Mouse (Mus musculus) heart, embryonic 14.5 days (tissue): ENCODE results near the gene Sh3d19. TPM values are rescaled to one million over a fixed set of nuclear protein-coding genes. Genes with fewer than 3 reads are reported as not detected.

ENCODE experiments used
- ATAC-seq: fragments of 200-750 bp; cut with Nextera tagmentation; 2 replicates; pipeline ENCODE4 v1.8.0; 2017; ENCODE audit warnings: low read depth, moderate TSS enrichment; ENCODE audit not compliant: insufficient number of reproducible peaks, insufficient read depth, low FRiP score
- H3K27ac ChIP-seq, 2 experiments: fragments of 200-500 bp in 1 of 2; fragments of 300-500 bp in 1 of 2; sonication (generic) in 1 of 2; replicated peaks in 1 of 2; 2 replicates each; pipeline ENCODE4 v1.5.1; 2012 to 2014; ENCODE audit warnings: low read depth in 2 of 2, low read length in 2 of 2, control low read depth in 1 of 2, mild to moderate bottlenecking in 1 of 2, mixed read lengths in 1 of 2; ENCODE audit not compliant: control insufficient read depth in 1 of 2, insufficient read depth in 1 of 2
- H3K27me3 ChIP-seq: fragments of 300-500 bp; sonication (generic); 2 replicates; pipeline ENCODE4 v1.6.1; 2014; ENCODE audit warnings: mild to moderate bottlenecking, low read length, control low read depth; ENCODE audit not compliant: control insufficient read depth, insufficient read depth
- H3K36me3 ChIP-seq: fragments of 300-500 bp; sonication (generic); 2 replicates; pipeline ENCODE4 v1.6.1; 2014; ENCODE audit warnings: mild to moderate bottlenecking, control low read depth, low read length, mixed read lengths; ENCODE audit not compliant: control insufficient read depth, insufficient read depth
- H3K4me1 ChIP-seq, 2 experiments: fragments of 200-500 bp in 1 of 2; fragments of 300-500 bp in 1 of 2; sonication (generic) in 1 of 2; 2 replicates each; pipeline ENCODE4 v1.6.1; 2012 to 2014; ENCODE audit warnings: low read length in 2 of 2, control low read depth in 1 of 2, mixed read lengths in 1 of 2; ENCODE audit not compliant: control insufficient read depth in 2 of 2, insufficient read depth in 2 of 2
- H3K4me2 ChIP-seq: fragments of 300-500 bp; sonication (generic); 2 replicates; pipeline ENCODE4 v1.6.1; 2014; ENCODE audit warnings: mild to moderate bottlenecking, low read length
- H3K4me3 ChIP-seq, 2 experiments: fragments of 200-500 bp in 1 of 2; fragments of 300-500 bp in 1 of 2; sonication (generic) in 1 of 2; 2 replicates each; pipeline ENCODE4 v1.5.1; 2012 to 2014; ENCODE audit warnings: low read length in 2 of 2, mild to moderate bottlenecking in 2 of 2, control low read depth in 1 of 2, low read depth in 1 of 2, moderate library complexity in 1 of 2; ENCODE audit not compliant: control insufficient read depth in 1 of 2, insufficient read depth in 1 of 2
- H3K9ac ChIP-seq: fragments of 300-500 bp; sonication (generic); 2 replicates; pipeline ENCODE4 v1.6.1; 2014; ENCODE audit warnings: mild to moderate bottlenecking, low read length
- H3K9me3 ChIP-seq: fragments of 300-500 bp; sonication (generic); 2 replicates; pipeline ENCODE4 v1.6.1; 2016; ENCODE audit warnings: low read length, control low read depth; ENCODE audit not compliant: control insufficient read depth
- WGBS: fragments of 180-500 bp; shearing (Covaris S2); extraction: QIAGEN DNeasy Blood & Tissue Kit; methylation state at CpG from one replicate; pipeline ENCODE4 v1.1.7; 2014; 5-methylcytosine and 5-hydroxymethylcytosine counted together
- polyA plus RNA-seq: library from polyadenylated mRNA; unstranded; fragments of >200 nt; fragmentation: Nextera tagmentation; extraction: Ambion mirVana; gene quantifications from 2 replicates; pipeline ENCODE4 v1.2.1, GENCODE M21; 2014

Gene Sh3d19
- polyA plus RNA-seq, 1 experiment from 2014 or later = 17.6 TPM

DNA sequence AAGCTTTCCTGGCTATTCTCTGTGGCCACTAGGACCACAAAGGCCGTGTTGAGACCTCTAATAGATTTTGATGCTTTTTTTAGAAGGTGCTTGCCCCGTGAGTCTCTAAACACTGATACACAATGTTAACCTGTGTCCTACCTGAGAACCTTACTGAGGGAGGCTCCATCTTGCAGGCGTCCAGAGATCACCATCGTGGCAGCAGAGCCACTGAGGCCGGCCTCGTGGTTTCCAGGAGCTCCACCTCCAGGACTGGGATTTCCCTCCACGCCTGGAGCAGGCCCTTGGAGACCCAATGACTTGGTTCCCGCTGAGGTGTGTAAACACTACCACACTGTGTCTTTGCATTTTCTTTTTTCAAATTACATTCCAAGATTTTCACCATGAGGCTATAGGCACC is 112.1 kb downstream of the Sh3d19 start:
- H3K36me3 ChIP-seq = peaks cover 13% of the 10 kb centered on the region; the same call in 1 of the 2 replicates
- ATAC-seq = no peak
- H3K9ac ChIP-seq = no peak overlapping the region
- H3K4me1 ChIP-seq = no peaks in the 10 kb centered on the region
- no peaks in the 10 kb centered on the region for H3K9me3 ChIP-seq
- no peaks in the 10 kb centered on the region for H3K27me3 ChIP-seq
- no peak overlapping the region for H3K4me2 ChIP-seq
- WGBS = 84% methylated on average over 8 of the region's 8 CpGs
- H3K4me3 ChIP-seq = no peak overlapping the region
- no peak overlapping the region for H3K27ac ChIP-seq

DNA sequence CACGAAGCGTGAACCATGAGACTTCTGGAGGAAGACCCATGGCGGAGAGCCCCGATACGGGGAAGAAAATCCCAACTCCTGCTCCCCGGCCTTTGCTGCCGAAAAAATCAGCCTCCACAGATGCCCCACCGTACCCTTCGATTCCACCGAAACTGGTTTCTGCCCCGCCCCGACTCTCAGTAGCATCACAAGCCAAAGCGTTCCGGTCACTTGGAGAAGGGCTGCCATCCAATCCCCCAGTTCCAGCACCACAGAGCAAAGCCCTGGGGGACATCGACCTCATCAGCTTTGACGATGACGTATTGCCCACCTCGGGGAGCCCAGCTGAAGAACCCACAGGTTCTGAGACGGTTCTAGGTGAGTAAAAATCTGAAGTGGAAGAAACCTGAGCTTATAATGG is 114.1 kb downstream of the Sh3d19 start:
- Histone ChIP-seq H3K36me3 (peaks cover 13% of the 10 kb centered on the region; the same call in 1 of the 2 replicates), H3K9me3 (no peaks in the 10 kb centered on the region), H3K9ac (no peak overlapping the region), H3K4me1 (no peaks in the 10 kb centered on the region), H3K4me2 (no peak overlapping the region), H3K27ac (no peak overlapping the region), H3K4me3 (no peak overlapping the region), H3K27me3 (no peaks in the 10 kb centered on the region)
- WGBS = 91% methylated on average over 19 of the region's 19 CpGs
- no peak for ATAC-seq

DNA sequence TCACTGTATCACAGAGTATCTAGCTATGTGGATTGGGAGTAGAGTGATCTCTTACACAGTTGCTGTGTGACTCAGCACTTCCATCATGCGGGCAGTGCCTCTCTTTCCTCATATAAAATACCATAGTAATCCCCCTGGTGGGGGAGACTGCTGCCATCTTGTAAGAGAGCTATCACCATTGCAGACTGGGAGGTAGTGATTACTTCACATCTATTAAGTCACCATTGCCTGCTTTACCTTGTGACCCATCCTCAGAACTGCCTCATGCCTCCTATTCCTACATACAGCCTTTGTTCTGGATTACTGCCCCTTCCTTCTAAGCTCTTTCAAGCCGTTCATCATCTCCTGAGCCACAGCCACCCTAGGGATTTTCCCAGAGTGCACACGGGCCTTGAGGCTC is 117.0 kb downstream of the Sh3d19 start:
- H3K27ac ChIP-seq = no peak overlapping the region
- no peak for ATAC-seq
- H3K4me3 ChIP-seq = no peak overlapping the region
- 83% methylated on average over 3 of the region's 3 CpGs for WGBS
- no peak overlapping the region for H3K9ac ChIP-seq
- no peaks in the 10 kb centered on the region for H3K9me3 ChIP-seq
- no peak overlapping the region for H3K4me2 ChIP-seq
- no peaks in the 10 kb centered on the region for H3K4me1 ChIP-seq
- H3K27me3 ChIP-seq = no peaks in the 10 kb centered on the region
- H3K36me3 ChIP-seq = peaks cover 13% of the 10 kb centered on the region; the same call in 1 of the 2 replicates

DNA sequence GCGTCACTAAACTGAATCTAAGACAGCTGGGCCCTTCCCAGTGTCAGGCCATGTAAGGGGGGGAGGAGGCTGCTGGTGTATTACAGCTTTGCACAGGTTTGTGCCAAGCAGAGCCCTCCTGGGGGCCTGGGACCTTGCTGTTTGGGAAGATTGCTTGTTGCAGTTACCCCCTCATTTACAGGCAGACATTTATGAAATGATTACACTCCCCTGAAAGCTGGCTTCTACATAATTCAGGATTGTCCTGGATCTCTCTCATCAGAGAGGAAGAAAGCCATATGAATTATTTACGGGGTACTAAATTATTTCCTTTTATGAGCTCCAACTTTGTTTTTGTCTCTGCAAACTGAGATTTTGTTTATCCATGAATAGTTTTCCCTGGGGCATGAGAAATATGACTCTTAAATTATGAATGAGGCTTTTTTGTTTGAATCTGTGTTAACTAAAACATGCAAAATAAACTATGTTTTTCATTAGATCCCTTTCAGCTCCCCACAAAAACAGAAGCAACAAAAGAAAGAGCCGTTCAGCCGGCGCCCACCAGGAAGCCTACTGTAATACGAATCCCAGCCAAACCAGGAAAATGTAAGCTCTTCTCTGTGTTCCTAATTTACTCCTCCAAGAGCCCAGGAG is 122.4 kb downstream of the Sh3d19 start:
- Histone ChIP-seq H3K4me3 (no peak overlapping the region), H3K4me1 (no peaks in the 10 kb centered on the region), H3K27me3 (no peaks in the 10 kb centered on the region), H3K36me3 (0 out of 2 replicates have a peak, but pooled peaks cover 12% of the 10 kb centered on the region), H3K9ac (no peak overlapping the region), H3K27ac (no peak overlapping the region), H3K9me3 (no peaks in the 10 kb centered on the region), H3K4me2 (no peak overlapping the region)
- 80% methylated on average over 6 of the region's 6 CpGs for WGBS
- no peak for ATAC-seq

DNA sequence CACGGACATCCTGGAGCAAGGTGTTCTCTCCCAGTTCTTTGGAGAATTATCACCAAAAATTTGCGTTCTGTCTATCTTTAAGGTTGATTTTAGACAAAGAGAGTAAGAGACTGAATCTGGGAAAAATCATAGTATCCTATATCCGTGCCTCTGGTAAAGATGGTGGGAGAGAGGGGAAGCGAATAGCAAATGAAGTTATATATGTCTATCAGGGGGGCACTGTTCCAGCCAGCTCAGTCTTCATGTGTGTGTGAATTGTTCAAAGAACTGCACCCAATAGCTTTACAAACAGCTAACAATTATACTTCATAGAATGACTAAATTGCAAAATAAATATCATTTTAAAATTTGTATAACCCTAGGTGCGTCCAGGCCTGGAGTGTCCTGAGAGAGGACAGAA is 123.0 kb downstream of the Sh3d19 start:
- H3K4me3 ChIP-seq = no peak overlapping the region
- 85% methylated on average over 5 of the region's 5 CpGs for WGBS
- ATAC-seq = no peak

DNA sequence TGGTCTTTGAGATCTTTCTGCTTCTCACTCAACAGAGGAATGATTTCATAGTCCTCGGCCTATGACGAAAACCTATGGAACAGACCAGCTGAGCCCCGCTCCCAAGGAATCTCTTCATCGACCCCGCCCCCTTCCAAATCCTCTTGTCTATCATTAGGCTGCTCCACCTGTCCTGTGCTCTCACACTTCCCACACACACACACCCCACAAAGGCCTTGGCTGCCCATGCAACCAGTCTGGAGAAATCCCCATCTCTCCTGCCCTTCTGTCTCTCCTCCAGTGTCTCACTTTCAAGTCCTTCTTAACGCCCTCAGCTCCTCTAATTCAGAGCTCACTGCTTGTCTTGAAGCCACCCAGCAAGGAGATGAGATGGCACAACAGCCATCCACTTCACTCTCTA is 131.0 kb downstream of the Sh3d19 start:
- no peak overlapping the region for H3K9ac ChIP-seq
- no peak for ATAC-seq
- H3K4me3 ChIP-seq = no peak overlapping the region
- no peak overlapping the region for H3K4me2 ChIP-seq
- H3K4me1 ChIP-seq = no peaks in the 10 kb centered on the region
- no peak overlapping the region for H3K27ac ChIP-seq
- WGBS = 88% methylated on average over 6 of the region's 6 CpGs
- H3K36me3 ChIP-seq = 0 out of 2 replicates have a peak, but pooled peaks cover 16% of the 10 kb centered on the region
- H3K27me3 ChIP-seq = no peaks in the 10 kb centered on the region
- no peaks in the 10 kb centered on the region for H3K9me3 ChIP-seq

More for the DNA sequence above, 123.0 kb downstream of the Sh3d19 start:
- H3K27me3 ChIP-seq = no peaks in the 10 kb centered on the region
- no peaks in the 10 kb centered on the region for H3K4me1 ChIP-seq
- no peak overlapping the region for H3K9ac ChIP-seq
- no peaks in the 10 kb centered on the region for H3K9me3 ChIP-seq
- no peak overlapping the region for H3K4me2 ChIP-seq
- no peak overlapping the region for H3K27ac ChIP-seq
- 0 out of 2 replicates have a peak, but pooled peaks cover 12% of the 10 kb centered on the region for H3K36me3 ChIP-seq

DNA sequence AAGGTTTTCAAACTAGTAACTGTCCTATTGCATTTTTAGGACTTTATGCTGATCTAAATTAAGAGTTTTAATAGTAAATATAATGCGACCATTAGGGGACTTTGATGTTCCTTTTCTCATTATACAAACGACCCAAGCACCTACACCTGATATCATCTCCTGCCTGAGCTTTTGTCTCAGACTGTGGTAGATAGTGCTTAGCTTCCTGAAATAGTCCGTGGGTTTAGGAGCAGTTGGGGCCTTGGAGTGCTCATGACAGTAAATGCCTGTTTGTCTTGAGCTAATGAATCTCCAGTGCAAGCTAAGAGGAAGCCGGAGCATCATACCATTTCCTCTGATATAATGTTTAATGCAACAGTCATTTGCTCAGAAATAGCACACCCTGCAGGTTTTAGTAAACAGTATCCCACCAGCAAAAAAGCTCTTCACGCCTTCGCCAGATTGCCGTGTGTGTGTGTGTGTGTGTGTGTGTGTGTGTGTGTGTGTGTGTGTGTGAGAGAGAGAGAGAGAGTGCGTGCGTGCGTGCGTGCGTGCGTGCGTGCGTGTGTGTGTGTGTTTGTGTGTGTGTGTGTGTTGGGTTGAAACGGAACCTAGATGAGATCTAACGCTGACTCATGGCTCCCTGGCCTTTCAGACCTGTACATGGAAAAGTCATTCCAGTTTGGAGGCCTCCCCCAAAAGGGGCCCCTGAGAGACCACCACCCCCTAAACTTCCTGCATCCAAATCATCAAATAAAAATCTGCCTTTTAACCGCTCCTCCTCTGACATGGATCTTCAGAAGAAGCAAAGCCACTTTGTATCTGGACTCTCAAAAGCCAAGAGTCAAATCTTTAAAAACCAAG is 132.8 kb downstream of the Sh3d19 start:
- Histone ChIP-seq H3K9ac (no peak overlapping the region), H3K36me3 (0 out of 2 replicates have a peak, but pooled peaks cover 16% of the 10 kb centered on the region), H3K27ac (no peak overlapping the region), H3K4me2 (no peak overlapping the region), H3K27me3 (no peaks in the 10 kb centered on the region), H3K4me1 (no peaks in the 10 kb centered on the region), H3K4me3 (no peak overlapping the region), H3K9me3 (no peaks in the 10 kb centered on the region)
- 75% methylated on average over 18 of the region's 18 CpGs for WGBS
- no peak for ATAC-seq
